Mouse (Mus musculus): Measurements from ENCODE around the gene As3mt. TPM values are rescaled to one million over a fixed set of nuclear protein-coding genes. Genes with fewer than 3 reads are reported as not detected.
"Not testable (repeated sequence)": the region's sequence is repeated elsewhere in the genome, so short reads cannot be mapped to it uniquely, and the experiment has no call there.

The As3mt gene
- polyA plus RNA-seq, 1 experiment from 2014 or later = 40.1 TPM

DNA sequence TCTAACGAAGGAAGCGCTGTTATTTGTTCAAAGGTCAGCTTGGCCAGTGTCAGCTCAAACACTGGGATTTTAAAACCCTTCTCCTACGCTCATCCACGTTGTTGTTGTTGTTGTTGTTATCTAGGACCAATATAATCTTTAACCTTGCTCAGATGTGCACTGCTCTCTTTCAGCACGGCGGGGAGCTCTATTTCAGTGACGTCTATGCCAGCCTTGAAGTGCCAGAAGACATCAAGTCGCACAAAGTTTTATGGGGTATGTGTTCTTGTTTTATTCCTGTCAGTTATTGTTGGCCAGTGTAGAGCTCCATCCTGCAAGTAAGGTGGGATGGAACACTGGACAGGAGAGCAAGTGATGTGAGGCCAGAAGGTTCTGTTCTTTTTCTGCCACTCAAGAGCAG is 7.8 kb downstream of the As3mt start:
- peaks cover 6% of the 10 kb centered on the region for H3K36me3 ChIP-seq (replicated peaks; ENCODE audit: control insufficient read depth, insufficient read depth)
- H3K4me2 ChIP-seq (replicated peaks) = no peak overlapping the region
- H3K9ac ChIP-seq = no peak overlapping the region
- no peak overlapping the region for H3K27ac ChIP-seq
- DNase-seq (ENCODE audit: low spot score) (no peak), ATAC-seq (ENCODE audit: low FRiP score) (no peak)
- 0 out of 2 replicates have a peak, but pooled peaks cover 3% of the 10 kb centered on the region for H3K9me3 ChIP-seq (ENCODE audit: control insufficient read depth, low read length)
- H3K27me3 ChIP-seq (ENCODE audit: control insufficient read depth, insufficient read depth, low read length) = no peaks in the 10 kb centered on the region
- no peak overlapping the region for H3K4me3 ChIP-seq (replicated peaks; ENCODE audit: low read length)
- 89% methylated on average over 8 of the region's 8 CpGs for WGBS
- no peaks in the 10 kb centered on the region for H3K4me1 ChIP-seq (replicated peaks; ENCODE audit: control insufficient read depth, insufficient read depth, low read length)

DNA sequence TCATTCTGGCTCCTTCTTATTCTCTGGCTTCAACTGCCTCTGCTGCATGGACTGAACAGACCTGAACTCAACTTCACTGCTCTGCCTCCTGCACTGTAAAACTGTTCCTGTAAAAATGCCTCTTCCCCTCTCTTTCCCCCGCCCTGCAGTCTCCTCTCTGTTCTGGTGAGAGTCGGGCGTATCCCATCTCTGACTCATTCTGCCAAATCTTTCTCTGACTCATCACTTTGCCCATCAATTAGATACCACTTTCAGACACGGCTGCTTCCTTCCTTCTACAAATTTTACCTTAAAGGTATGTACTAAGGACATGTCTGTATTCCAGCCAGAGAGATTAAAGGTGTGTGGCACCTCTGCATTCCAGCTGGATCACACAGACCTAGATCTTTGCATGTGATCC is 10.9 kb downstream of the As3mt start:
- no peak overlapping the region for H3K4me3 ChIP-seq (replicated peaks; ENCODE audit: low read length)
- no peak overlapping the region for H3K4me2 ChIP-seq (replicated peaks)
- ATAC-seq (ENCODE audit: low FRiP score) (no peak), DNase-seq (ENCODE audit: low spot score) (no peak)
- H3K4me1 ChIP-seq (replicated peaks; ENCODE audit: control insufficient read depth, insufficient read depth, low read length) = no peaks in the 10 kb centered on the region
- H3K36me3 ChIP-seq (replicated peaks; ENCODE audit: control insufficient read depth, insufficient read depth) = peaks cover 13% of the 10 kb centered on the region
- no peaks in the 10 kb centered on the region for H3K27me3 ChIP-seq (ENCODE audit: control insufficient read depth, insufficient read depth, low read length)
- WGBS = 88% methylated on average over 4 of the region's 4 CpGs
- H3K27ac ChIP-seq = no peak overlapping the region
- no peak overlapping the region for H3K9ac ChIP-seq
- H3K9me3 ChIP-seq (ENCODE audit: control insufficient read depth, low read length) = 0 out of 2 replicates have a peak, but pooled peaks cover 3% of the 10 kb centered on the region

DNA sequence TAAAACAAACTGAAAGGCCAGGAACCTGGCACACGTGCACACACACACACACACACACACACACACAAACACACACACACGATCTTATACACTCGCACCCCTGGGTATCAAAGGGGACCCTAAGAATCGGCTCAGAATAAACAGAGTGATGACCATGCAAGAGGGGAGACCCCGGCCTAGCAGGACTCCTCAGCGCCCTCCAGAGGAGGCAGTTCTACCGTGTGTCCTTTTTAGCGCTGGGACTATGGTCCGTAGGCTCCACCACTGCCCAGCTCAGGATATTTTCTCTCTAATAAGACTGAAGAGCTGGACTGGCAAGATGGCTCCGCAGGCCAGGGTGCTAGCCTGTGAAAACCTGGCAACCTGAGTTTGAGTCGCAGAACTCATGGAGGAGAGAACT is 17.2 kb downstream of the As3mt start:
- no peaks in the 10 kb centered on the region for H3K27me3 ChIP-seq (ENCODE audit: control insufficient read depth, insufficient read depth, low read length)
- no peak overlapping the region for H3K9ac ChIP-seq
- DNase-seq (ENCODE audit: low spot score) = no peak
- H3K9me3 ChIP-seq (ENCODE audit: control insufficient read depth, low read length) = no peaks in the 10 kb centered on the region
- no peak overlapping the region for H3K27ac ChIP-seq
- 70% methylated on average over 11 of the region's 11 CpGs for WGBS
- no peak for ATAC-seq (ENCODE audit: low FRiP score)
- peaks cover 17% of the 10 kb centered on the region for H3K36me3 ChIP-seq (replicated peaks; ENCODE audit: control insufficient read depth, insufficient read depth)
- H3K4me1 ChIP-seq (replicated peaks; ENCODE audit: control insufficient read depth, insufficient read depth, low read length) = no peaks in the 10 kb centered on the region
- no peak overlapping the region for H3K4me3 ChIP-seq (replicated peaks; ENCODE audit: low read length)
- H3K4me2 ChIP-seq (replicated peaks) = no peak overlapping the region

DNA sequence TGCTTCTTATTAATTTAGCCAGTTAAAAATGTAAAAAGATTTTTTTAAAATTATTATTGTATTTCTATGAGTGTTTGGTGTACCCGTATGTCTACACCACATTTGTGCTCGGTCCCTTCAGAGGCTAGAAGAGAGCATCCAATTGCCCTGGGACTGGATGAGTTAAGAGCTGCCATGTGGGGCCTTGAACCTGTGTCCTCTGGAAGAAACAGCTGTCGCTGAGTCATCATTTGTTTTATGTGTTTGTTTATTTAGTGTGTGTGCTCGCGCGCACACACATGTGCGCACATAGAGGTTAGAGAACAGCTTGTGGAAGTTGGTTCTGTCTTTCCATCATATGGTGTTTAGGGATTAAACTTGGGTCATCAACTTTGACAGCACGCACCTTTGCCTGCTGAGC is 18.9 kb downstream of the As3mt start:
- Histone ChIP-seq H3K4me3 (replicated peaks; ENCODE audit: low read length) (no peak overlapping the region), H3K4me2 (replicated peaks) (no peak overlapping the region), H3K27ac (no peak overlapping the region), H3K27me3 (ENCODE audit: control insufficient read depth, insufficient read depth, low read length) (no peaks in the 10 kb centered on the region), H3K9ac (no peak overlapping the region), H3K4me1 (replicated peaks; ENCODE audit: control insufficient read depth, insufficient read depth, low read length) (no peaks in the 10 kb centered on the region), H3K9me3 (ENCODE audit: control insufficient read depth, low read length) (no peaks in the 10 kb centered on the region), H3K36me3 (replicated peaks; ENCODE audit: control insufficient read depth, insufficient read depth) (peaks cover 10% of the 10 kb centered on the region; the same call in 1 of the 2 replicates)
- DNase-seq (ENCODE audit: low spot score) = no peak
- ATAC-seq (ENCODE audit: low FRiP score) = no peak
- WGBS = 95% methylated on average over 8 of the region's 8 CpGs

GRCm38 (mm10) chr19:46727140-46727736 is 20.0 kb downstream of the As3mt start:
- no peak overlapping the region for H3K27ac ChIP-seq
- DNase-seq (ENCODE audit: low spot score) = peak; percentile 33
- H3K9me3 ChIP-seq (ENCODE audit: control insufficient read depth, low read length) = no peaks in the 10 kb centered on the region
- H3K4me1 ChIP-seq (replicated peaks; ENCODE audit: control insufficient read depth, insufficient read depth, low read length) = no peaks in the 10 kb centered on the region
- H3K4me2 ChIP-seq (replicated peaks) = no peak overlapping the region
- H3K4me3 ChIP-seq (replicated peaks; ENCODE audit: low read length) = no peak overlapping the region
- H3K9ac ChIP-seq = no peak overlapping the region
- peaks cover 4% of the 10 kb centered on the region; the same call in 1 of the 2 replicates for H3K36me3 ChIP-seq (replicated peaks; ENCODE audit: control insufficient read depth, insufficient read depth)
- no peak for ATAC-seq (ENCODE audit: low FRiP score)
- H3K27me3 ChIP-seq (ENCODE audit: control insufficient read depth, insufficient read depth, low read length) = no peaks in the 10 kb centered on the region
- WGBS = 40% methylated on average over 8 of the region's 8 CpGs

GRCm38 (mm10) chr19:46727945-46728540 is 20.8 kb downstream of the As3mt start:
- Histone ChIP-seq H3K4me1 (replicated peaks; ENCODE audit: control insufficient read depth, insufficient read depth, low read length) (no peaks in the 10 kb centered on the region), H3K4me3 (replicated peaks; ENCODE audit: low read length) (no peak overlapping the region), H3K36me3 (replicated peaks; ENCODE audit: control insufficient read depth, insufficient read depth) (peaks cover 4% of the 10 kb centered on the region; the same call in 1 of the 2 replicates), H3K9ac (no peak overlapping the region), H3K27me3 (ENCODE audit: control insufficient read depth, insufficient read depth, low read length) (no peaks in the 10 kb centered on the region), H3K27ac (no peak overlapping the region), H3K4me2 (replicated peaks) (no peak overlapping the region), H3K9me3 (ENCODE audit: control insufficient read depth, low read length) (no peaks in the 10 kb centered on the region)
- DNase-seq (ENCODE audit: low spot score) (no peak), ATAC-seq (ENCODE audit: low FRiP score) (no peak)
- 71% methylated on average over 11 of the region's 11 CpGs for WGBS

GRCm38 (mm10) chr19:46728909-46729308 is 21.7 kb downstream of the As3mt start:
- Histone ChIP-seq H3K36me3 (replicated peaks; ENCODE audit: control insufficient read depth, insufficient read depth) (peaks cover 4% of the 10 kb centered on the region; the same call in 1 of the 2 replicates), H3K27ac (no peak overlapping the region), H3K9ac (no peak overlapping the region), H3K27me3 (ENCODE audit: control insufficient read depth, insufficient read depth, low read length) (no peaks in the 10 kb centered on the region), H3K4me2 (replicated peaks) (no peak overlapping the region), H3K4me3 (replicated peaks; ENCODE audit: low read length) (no peak overlapping the region), H3K4me1 (replicated peaks; ENCODE audit: control insufficient read depth, insufficient read depth, low read length) (no peaks in the 10 kb centered on the region), H3K9me3 (ENCODE audit: control insufficient read depth, low read length) (no peaks in the 10 kb centered on the region)
- ATAC-seq (ENCODE audit: low FRiP score) (no peak), DNase-seq (ENCODE audit: low spot score) (no peak)
- 79% methylated on average over 3 of the region's 3 CpGs for WGBS

- no peaks in the 10 kb centered on the region; the same call in 1 of the 2 replicates for H3K36me3 ChIP-seq (replicated peaks; ENCODE audit: control insufficient read depth, insufficient read depth)
- no peak overlapping the region for H3K4me2 ChIP-seq (replicated peaks)
- no peak overlapping the region for H3K4me3 ChIP-seq (replicated peaks; ENCODE audit: low read length)
- no peak overlapping the region for H3K9ac ChIP-seq
- H3K9me3 ChIP-seq (ENCODE audit: control insufficient read depth, low read length) = no peaks in the 10 kb centered on the region
- no peaks in the 10 kb centered on the region for H3K27me3 ChIP-seq (ENCODE audit: control insufficient read depth, insufficient read depth, low read length)
- no peak for ATAC-seq (ENCODE audit: low FRiP score)
- no peak for DNase-seq (ENCODE audit: low spot score)
- H3K27ac ChIP-seq = no peak overlapping the region
- no peaks in the 10 kb centered on the region for H3K4me1 ChIP-seq (replicated peaks; ENCODE audit: control insufficient read depth, insufficient read depth, low read length)
- WGBS = 81% methylated on average over 10 of the region's 10 CpGs
Observed at GRCm38 (mm10) chr19:46731351-46731750, 24.1 kb downstream of the As3mt start.

DNA sequence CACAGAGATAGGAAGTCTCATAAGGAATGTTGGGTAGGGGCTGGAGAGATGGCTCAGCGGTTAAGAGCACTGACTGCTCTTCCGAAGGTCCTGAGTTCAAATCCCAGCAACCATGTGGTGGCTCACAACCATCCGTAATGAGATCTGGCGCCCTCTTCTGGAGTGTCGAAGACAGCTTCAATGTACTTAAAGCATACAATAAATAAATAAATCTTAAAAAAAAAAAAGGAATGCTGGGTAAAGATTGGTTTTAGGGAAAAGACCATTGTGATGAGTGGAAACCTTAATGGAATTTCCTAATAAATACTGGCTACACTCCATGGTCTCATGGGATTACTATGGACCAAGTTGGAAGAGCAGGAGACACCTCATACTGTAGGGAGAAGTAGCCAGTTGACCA is 25.4 kb downstream of the As3mt start:
- DNase-seq (ENCODE audit: low spot score); H3K27ac ChIP-seq; H3K9ac ChIP-seq; H3K4me3 ChIP-seq (replicated peaks; ENCODE audit: low read length); H3K27me3 ChIP-seq (ENCODE audit: control insufficient read depth, insufficient read depth, low read length); H3K4me2 ChIP-seq (replicated peaks); ATAC-seq (ENCODE audit: low FRiP score); H3K9me3 ChIP-seq (ENCODE audit: control insufficient read depth, low read length); H3K4me1 ChIP-seq (replicated peaks; ENCODE audit: control insufficient read depth, insufficient read depth, low read length); H3K36me3 ChIP-seq (replicated peaks; ENCODE audit: control insufficient read depth, insufficient read depth): not testable (repeated sequence)
- WGBS = 98% methylated on average over 5 of the region's 5 CpGs

Data from hindbrain, embryonic 14.5 days (tissue).